Mouse (Mus musculus) limb, embryonic 13.5 days (tissue): ENCODE measurements around the gene Chrm2. TPM values are rescaled to one million over a fixed set of nuclear protein-coding genes. Genes with fewer than 3 reads are reported as not detected.

Experiments
- ATAC-seq: fragments of 200-750 bp; cut with Nextera tagmentation; 2 replicates; pipeline ENCODE4 v1.8.0; 2017; ENCODE audit warnings: low read depth, moderate number of reproducible peaks, moderate TSS enrichment; ENCODE audit not compliant: low FRiP score
- H3K27ac ChIP-seq: fragments of 300-500 bp; sonication (generic); 2 replicates; pipeline ENCODE4 v1.5.1; 2015; ENCODE audit warnings: inconsistent platforms, mild to moderate bottlenecking, moderate library complexity
- H3K27me3 ChIP-seq: fragments of 300-500 bp; sonication (generic); 2 replicates; pipeline ENCODE4 v1.6.1; 2015; ENCODE audit warnings: mild to moderate bottlenecking, inconsistent platforms
- H3K36me3 ChIP-seq: fragments of 300-500 bp; sonication (generic); 2 replicates; pipeline ENCODE4 v1.6.1; 2015; ENCODE audit warnings: inconsistent platforms, mild to moderate bottlenecking, moderate library complexity
- H3K4me1 ChIP-seq: fragments of 300-500 bp; sonication (generic); 2 replicates; pipeline ENCODE4 v1.6.1; 2015; ENCODE audit warnings: inconsistent platforms
- H3K4me2 ChIP-seq: fragments of 300-500 bp; sonication (generic); replicated peaks from 2 replicates; pipeline ENCODE4 v1.6.1; 2015; ENCODE audit warnings: inconsistent platforms, mild to moderate bottlenecking, moderate library complexity
- H3K4me3 ChIP-seq: fragments of 300-500 bp; sonication (generic); 2 replicates; pipeline ENCODE4 v1.5.1; 2015; ENCODE audit warnings: moderate library complexity, mild to moderate bottlenecking, inconsistent platforms
- H3K9ac ChIP-seq: fragments of 300-500 bp; sonication (generic); 2 replicates; pipeline ENCODE4 v1.6.1; 2015; ENCODE audit warnings: mild to moderate bottlenecking, inconsistent platforms
- H3K9me3 ChIP-seq: fragments of 300-500 bp; sonication (generic); 2 replicates; pipeline ENCODE4 v1.6.1; 2016; ENCODE audit warnings: inconsistent platforms
- WGBS: fragments of 180-500 bp; shearing (Covaris S2); methylation state at CpG from one replicate; pipeline ENCODE4 v1.1.7; 2015; 5-methylcytosine and 5-hydroxymethylcytosine counted together
- microRNA counts: library from miRNA; unstranded; fragments of <30 nt; microRNA quantifications from one replicate; lab custom pipeline; 2016
- microRNA-seq: library from miRNA; unstranded; fragments of <30 nt; microRNA quantifications from one replicate; pipeline ENCODE4, GENCODE M21; 2016
- polyA plus RNA-seq: library from polyadenylated mRNA; unstranded; fragments of >200 nt; fragmentation: Nextera tagmentation; extraction: Ambion mirVana; gene quantifications from 2 replicates; pipeline ENCODE4 v1.2.1, GENCODE M21; 2015

Gene Chrm2
- polyA plus RNA-seq, 1 experiment from 2014 or later: 1.1 TPM

GRCm38 (mm10) chr6:36541247-36541646 is 153.4 kb downstream of the Chrm2 start:
- Histone ChIP-seq H3K27ac (no peak overlapping the region), H3K4me1 (no peaks in the 10 kb centered on the region), H3K36me3 (no peaks in the 10 kb centered on the region), H3K4me2 (no peak overlapping the region), H3K9me3 (no peaks in the 10 kb centered on the region), H3K4me3 (no peak overlapping the region), H3K9ac (no peak overlapping the region), H3K27me3 (no peaks in the 10 kb centered on the region)
- ATAC-seq: no peak
- WGBS: 55% methylated on average over 6 of the region's 6 CpGs

- H3K9ac ChIP-seq: no peak overlapping the region
- 73% methylated on average over 2 of the region's 2 CpGs for WGBS
- no peak for ATAC-seq
- H3K4me1 ChIP-seq: no peaks in the 10 kb centered on the region
- H3K9me3 ChIP-seq: no peaks in the 10 kb centered on the region
- H3K36me3 ChIP-seq: no peaks in the 10 kb centered on the region
- H3K27ac ChIP-seq: no peak overlapping the region
- H3K4me2 ChIP-seq: no peak overlapping the region
- no peaks in the 10 kb centered on the region for H3K27me3 ChIP-seq
- no peak overlapping the region for H3K4me3 ChIP-seq
Measured at GRCm38 (mm10) chr6:36566886-36567285, 179.0 kb downstream of the Chrm2 start.

MicroRNAs within 50 kb of the gene (microRNA counts, 519-probe panel; counts per million panel counts)
- not detected for microRNA mmu-miR-490 (lab: Ali Mortazavi, UCI)

Small RNA genes within 50 kb of the gene (microRNA-seq; reads per million reads assigned to microRNA genes)
- gene Mir490: 6.4 reads per million, percentile 21 among the genes with 10 or more reads in this experiment
